Mouse (Mus musculus): ENCODE measurements around the gene Itga2b.

DNA sequence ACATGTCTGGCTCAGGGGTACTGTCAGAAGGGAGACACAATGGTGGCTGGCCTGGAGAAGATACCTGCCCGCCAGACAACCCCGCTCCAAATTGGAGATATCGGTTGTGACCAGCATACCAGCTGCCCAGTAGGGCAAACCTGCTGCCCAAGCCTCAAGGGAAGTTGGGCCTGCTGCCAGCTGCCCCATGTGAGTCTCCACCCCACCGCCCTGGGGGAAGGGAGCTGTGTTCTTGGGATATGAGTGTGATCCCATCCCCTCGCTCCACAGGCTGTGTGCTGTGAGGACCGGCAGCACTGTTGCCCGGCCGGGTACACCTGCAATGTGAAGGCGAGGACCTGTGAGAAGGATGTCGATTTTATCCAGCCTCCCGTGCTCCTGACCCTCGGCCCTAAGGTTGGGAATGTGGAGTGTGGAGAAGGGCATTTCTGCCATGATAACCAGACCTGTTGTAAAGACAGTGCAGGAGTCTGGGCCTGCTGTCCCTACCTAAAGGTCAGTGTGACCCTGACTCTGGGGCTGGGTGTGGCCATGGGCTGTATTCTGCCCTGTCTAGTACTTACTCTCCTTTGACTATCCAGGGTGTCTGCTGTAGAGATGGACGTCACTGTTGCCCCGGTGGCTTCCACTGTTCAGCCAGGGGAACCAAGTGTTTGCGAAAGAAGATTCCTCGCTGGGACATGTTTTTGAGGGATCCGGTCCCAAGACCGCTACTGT, 34.0 kb downstream of the Itga2b start:
- TF ChIP-seq CTCF (conservative IDR thresholded peaks at IDR 0.05; ENCODE audit: insufficient read depth, insufficient read length, low read depth, low read length) (no peak), POLR2A (IDR thresholded peaks at IDR 0.05; ENCODE audit: low read depth, low read length) (no peak)
